Mouse (Mus musculus): ENCODE measurements at regions not wholly inside any gene's neighbourhood (a gene's known extent, or its start where the extent isn't known, plus 50 kb on each side); places are given as distances from the start of the nearest gene placed in this dataset.
"Not testable (repeated sequence)": the region's sequence is repeated elsewhere in the genome, so short reads cannot be mapped to it uniquely, and the experiment has no call there.

- intact Hi-C loops (cut with DNase I); DNase-seq (ENCODE audit: low spot score in 2 of 2): not testable (repeated sequence)
These were observed 629.7 kb upstream of the Prmt6 start for GRCm38 (mm10) chr3:110880472-110880871.

GRCm38 (mm10) chr3:110865989-110866388 lies 615.2 kb upstream of the Prmt6 start:
- intact Hi-C loops (cut with DNase I), result no loop called here
- DNase-seq (ENCODE audit: low spot score in 2 of 2), result peak in 1 of 2 experiments; percentile 1

GRCm38 (mm10) chr3:110847222-110847621 lies 596.4 kb upstream of the Prmt6 start:
- DNase-seq (ENCODE audit: low spot score in 2 of 2), result no peak
- intact Hi-C loops (cut with DNase I), result no loop called here

- peak in 1 of 2 experiments; percentile 2 for DNase-seq (ENCODE audit: low spot score in 2 of 2)
- intact Hi-C loops (cut with DNase I), result no loop called here
These were observed 570.1 kb upstream of the Prmt6 start for GRCm38 (mm10) chr3:110820709-110821401.

- intact Hi-C loops (cut with DNase I), result no loop called here
These were observed 538.3 kb upstream of the Prmt6 start for GRCm38 (mm10) chr3:110789009-110789586.

GRCm38 (mm10) chr3:110755266-110755665 lies 504.5 kb upstream of the Prmt6 start:
- intact Hi-C loops (cut with DNase I), result no loop called here
- no peak for DNase-seq (ENCODE audit: low spot score in 2 of 2)

More at GRCm38 (mm10) chr3:110789009-110789586, 538.3 kb upstream of the Prmt6 start:
- no peak for DNase-seq (ENCODE audit: low spot score in 2 of 2)

- DNase-seq (ENCODE audit: low spot score in 2 of 2), result no peak
- intact Hi-C loops (cut with DNase I), result no loop called here
These were observed 495.5 kb upstream of the Prmt6 start for GRCm38 (mm10) chr3:110746273-110746672.

GRCm38 (mm10) chr3:110700122-110700521 lies 449.3 kb upstream of the Prmt6 start:
- no peak for DNase-seq (ENCODE audit: low spot score in 2 of 2)
- intact Hi-C loops (cut with DNase I), result no loop called here

- DNase-seq (ENCODE audit: low spot score in 2 of 2), result no peak
These were observed 416.8 kb upstream of the Prmt6 start for GRCm38 (mm10) chr3:110667525-110668005.

GRCm38 (mm10) chr3:110666992-110667391 lies 416.2 kb upstream of the Prmt6 start:
- intact Hi-C loops (cut with DNase I), result no loop called here
- DNase-seq (ENCODE audit: low spot score in 2 of 2), result no peak

More at GRCm38 (mm10) chr3:110667525-110668005, 416.8 kb upstream of the Prmt6 start:
- intact Hi-C loops (cut with DNase I), result no loop called here

- DNase-seq (ENCODE audit: low spot score in 2 of 2), result no peak
- intact Hi-C loops (cut with DNase I), result no loop called here
These were observed 406.8 kb upstream of the Prmt6 start for GRCm38 (mm10) chr3:110657495-110658105.

GRCm38 (mm10) chr3:110626326-110626725 lies 375.5 kb upstream of the Prmt6 start:
- intact Hi-C loops (cut with DNase I), result no loop called here
- no peak for DNase-seq (ENCODE audit: low spot score in 2 of 2)

GRCm38 (mm10) chr3:110599175-110599853 lies 348.5 kb upstream of the Prmt6 start:
- DNase-seq (ENCODE audit: low spot score in 2 of 2), result no peak
- intact Hi-C loops (cut with DNase I), result no loop called here

- no peak for DNase-seq (ENCODE audit: low spot score in 2 of 2)
- intact Hi-C loops (cut with DNase I), result no loop called here
These were observed 332.0 kb upstream of the Prmt6 start for GRCm38 (mm10) chr3:110582766-110583165.

GRCm38 (mm10) chr3:110579261-110579660 lies 328.5 kb upstream of the Prmt6 start:
- DNase-seq (ENCODE audit: low spot score in 2 of 2), result no peak
- intact Hi-C loops (cut with DNase I), result no loop called here

- no peak for DNase-seq (ENCODE audit: low spot score in 2 of 2)
- intact Hi-C loops (cut with DNase I), result no loop called here
These were observed 316.4 kb upstream of the Prmt6 start for GRCm38 (mm10) chr3:110567187-110567586.

- peak in 1 of 2 experiments; percentile 6 for DNase-seq (ENCODE audit: low spot score in 2 of 2)
- intact Hi-C loops (cut with DNase I), result no loop called here
These were observed 296.5 kb upstream of the Prmt6 start for GRCm38 (mm10) chr3:110547326-110547725.

GRCm38 (mm10) chr3:110538275-110538674 lies 287.5 kb upstream of the Prmt6 start:
- intact Hi-C loops (cut with DNase I), result no loop called here
- DNase-seq (ENCODE audit: low spot score in 2 of 2), result no peak
